Mouse (Mus musculus) kidney, embryonic 16.5 days (tissue): ENCODE data around the gene Kalrn. TPM values are rescaled to one million over a fixed set of nuclear protein-coding genes. Genes with fewer than 3 reads are reported as not detected.

Experiments
- ATAC-seq: fragments of 200-750 bp; cut with Nextera tagmentation; 2 replicates; pipeline ENCODE4 v1.8.0; 2017; ENCODE audit warnings: moderate TSS enrichment; ENCODE audit not compliant: low FRiP score, low TSS enrichment
- H3K27ac ChIP-seq: fragments of 300-500 bp; sonication (generic); 2 replicates; pipeline ENCODE4 v1.5.1; 2014; ENCODE audit warnings: low read length
- H3K27me3 ChIP-seq: fragments of 300-500 bp; sonication (generic); 2 replicates; pipeline ENCODE4 v1.6.1; 2014; ENCODE audit warnings: low read length, control low read depth, mixed read lengths; ENCODE audit not compliant: insufficient read depth
- H3K36me3 ChIP-seq: fragments of 300-500 bp; sonication (generic); 2 replicates; pipeline ENCODE4 v1.6.1; 2014; ENCODE audit warnings: low read length, control low read depth, mixed read lengths; ENCODE audit not compliant: insufficient read depth
- H3K4me1 ChIP-seq: fragments of 300-500 bp; sonication (generic); 2 replicates; pipeline ENCODE4 v1.6.1; 2014; ENCODE audit warnings: low read length, control low read depth, mixed read lengths; ENCODE audit not compliant: insufficient read depth
- H3K4me2 ChIP-seq: fragments of 300-500 bp; sonication (generic); replicated peaks from 2 replicates; pipeline ENCODE4 v1.6.1; 2014; ENCODE audit warnings: low read depth, low read length
- H3K4me3 ChIP-seq: fragments of 300-500 bp; sonication (generic); 2 replicates; pipeline ENCODE4 v1.5.1; 2014; ENCODE audit warnings: mild to moderate bottlenecking, low read length
- H3K9ac ChIP-seq: fragments of 300-500 bp; sonication (generic); replicated peaks from 2 replicates; pipeline ENCODE4 v1.6.1; 2014; ENCODE audit warnings: low read length
- H3K9me3 ChIP-seq: fragments of 300-500 bp; sonication (generic); 2 replicates; pipeline ENCODE4 v1.6.1; 2016; ENCODE audit warnings: low read length, control low read depth
- WGBS: fragments of 180-500 bp; shearing (Covaris S2); extraction: QIAGEN DNeasy Blood & Tissue Kit; methylation state at CpG from one replicate; pipeline ENCODE4 v1.1.7; 2014; 5-methylcytosine and 5-hydroxymethylcytosine counted together
- polyA plus RNA-seq: library from polyadenylated mRNA; unstranded; fragments of >200 nt; fragmentation: Nextera tagmentation; extraction: Ambion mirVana; gene quantifications from 2 replicates; pipeline ENCODE4 v1.2.1, GENCODE M21; 2015

The Kalrn gene
- polyA plus RNA-seq, 1 experiment from 2014 or later = 15.2 TPM

DNA sequence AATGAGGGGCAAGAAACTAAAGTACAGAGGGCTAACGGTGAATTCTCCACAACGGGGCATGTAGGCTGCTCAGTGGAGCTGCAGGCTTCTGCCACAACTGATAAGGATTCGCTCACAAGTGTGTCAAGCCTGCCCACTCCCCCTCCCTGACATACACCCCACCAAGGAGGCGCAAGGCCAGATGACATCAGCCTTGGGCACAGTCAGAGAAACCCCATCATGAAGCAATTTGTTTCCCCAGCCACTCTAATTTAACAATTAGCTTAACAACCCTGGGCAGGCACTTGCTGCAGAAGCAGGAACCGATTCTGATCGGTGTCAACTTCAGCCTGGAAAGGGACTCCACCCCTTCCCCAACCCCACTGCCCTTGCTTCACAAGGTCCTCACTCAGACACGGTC, 38.2 kb downstream of the Kalrn start:
- 41% methylated on average over 7 of the region's 7 CpGs for WGBS
- H3K4me1 ChIP-seq = peaks cover 14% of the 10 kb centered on the region
- no peak for ATAC-seq

DNA sequence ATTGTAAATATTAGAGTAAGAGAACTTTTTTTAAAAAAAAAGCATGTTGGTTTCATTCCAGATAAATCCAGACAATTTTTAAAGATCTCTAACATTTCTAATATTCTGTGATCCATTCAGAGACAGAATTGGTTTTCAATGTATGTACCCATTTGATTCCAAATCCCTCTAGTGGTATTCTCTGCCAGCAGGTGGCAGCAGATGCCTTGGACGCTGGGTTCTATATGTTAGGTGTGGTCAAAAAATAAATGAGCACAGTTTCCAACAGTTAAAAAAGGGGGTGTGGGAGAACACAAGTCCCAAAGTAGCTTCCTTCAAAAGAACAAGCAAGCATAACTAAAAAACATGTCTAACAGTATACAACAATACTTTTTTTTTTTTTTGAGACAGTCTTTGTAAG, 41.8 kb downstream of the Kalrn start:
- ATAC-seq = no peak

More for the DNA sequence above, 38.2 kb downstream of the Kalrn start:
- H3K9me3 ChIP-seq = no peaks in the 10 kb centered on the region
- no peak overlapping the region for H3K4me2 ChIP-seq
- no peak overlapping the region for H3K4me3 ChIP-seq
- no peak overlapping the region for H3K27ac ChIP-seq
- H3K27me3 ChIP-seq = no peaks in the 10 kb centered on the region
- 0 out of 2 replicates have a peak overlapping the region, but pooled peaks have one; percentile 25 for H3K9ac ChIP-seq
- H3K36me3 ChIP-seq = no peaks in the 10 kb centered on the region

DNA sequence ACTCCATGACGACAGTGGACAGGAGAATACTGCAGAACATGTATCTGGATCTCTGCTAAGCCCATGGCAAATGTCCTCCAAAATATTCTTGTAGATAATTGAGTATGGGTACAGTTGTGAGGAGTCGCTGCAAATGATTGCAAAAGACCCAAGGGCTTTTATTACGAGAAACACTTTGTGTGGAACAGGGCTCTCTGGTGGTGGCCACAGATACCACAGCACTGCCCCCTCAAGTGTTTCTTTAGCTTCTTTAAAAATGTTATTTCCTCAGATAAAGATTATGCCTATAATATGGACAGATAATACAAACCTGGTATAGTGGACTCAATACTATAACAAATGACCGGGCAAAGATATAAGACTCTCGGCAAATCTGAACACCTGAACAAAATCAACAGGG, 43.3 kb downstream of the Kalrn start:
- H3K36me3 ChIP-seq = no peaks in the 10 kb centered on the region
- H3K4me3 ChIP-seq = no peak overlapping the region
- no peak overlapping the region for H3K27ac ChIP-seq
- H3K4me1 ChIP-seq = peaks cover 14% of the 10 kb centered on the region
- no peak overlapping the region for H3K9ac ChIP-seq
- ATAC-seq = no peak
- 89% methylated on average over 5 of the region's 5 CpGs for WGBS
- H3K4me2 ChIP-seq = no peak overlapping the region
- no peaks in the 10 kb centered on the region for H3K9me3 ChIP-seq
- no peaks in the 10 kb centered on the region for H3K27me3 ChIP-seq

More for the DNA sequence above, 41.8 kb downstream of the Kalrn start:
- no peaks in the 10 kb centered on the region for H3K36me3 ChIP-seq
- no peak overlapping the region for H3K27ac ChIP-seq
- H3K4me3 ChIP-seq = no peak overlapping the region
- H3K27me3 ChIP-seq = no peaks in the 10 kb centered on the region
- H3K9me3 ChIP-seq = no peaks in the 10 kb centered on the region
- H3K4me2 ChIP-seq = no peak overlapping the region
- no peak overlapping the region for H3K9ac ChIP-seq
- WGBS = 0% methylated on average over 1 of the region's 1 CpGs
- peaks cover 25% of the 10 kb centered on the region for H3K4me1 ChIP-seq

DNA sequence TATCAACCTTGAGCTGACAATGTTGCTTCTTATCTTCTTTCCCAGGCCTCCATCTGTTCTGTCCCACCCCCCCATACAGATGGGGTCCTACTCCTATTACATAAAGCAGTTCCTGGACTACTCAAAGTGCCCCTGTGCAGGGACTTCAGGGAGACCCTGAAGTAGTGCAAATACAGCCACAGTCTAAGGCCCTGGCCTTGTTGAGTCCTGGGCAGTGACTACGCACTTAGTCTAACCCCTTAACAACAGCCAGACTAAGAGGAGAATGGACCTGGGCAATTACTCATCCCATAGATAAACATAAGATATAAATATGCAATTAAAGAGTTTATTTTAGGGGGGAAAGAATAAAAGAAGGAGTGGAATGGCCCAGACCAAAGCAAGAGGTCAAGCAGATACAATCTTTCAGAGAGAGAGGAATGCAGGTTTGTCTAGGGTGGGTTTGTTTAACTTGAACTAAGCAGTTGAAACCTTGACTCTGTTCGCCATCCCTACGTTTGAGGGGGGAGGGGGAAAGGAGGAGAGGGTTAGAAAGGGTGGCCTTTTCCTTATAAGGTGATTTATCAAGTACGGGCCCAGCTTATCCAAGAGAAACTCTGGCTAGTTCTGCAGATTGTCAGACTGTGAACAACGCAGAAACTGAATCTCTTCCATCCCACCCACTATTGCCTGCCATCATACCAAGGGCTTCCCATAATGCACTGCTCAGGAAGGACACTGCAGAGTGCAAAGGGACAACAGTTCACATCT, 44.9 kb downstream of the Kalrn start:
- H3K27ac ChIP-seq = no peak overlapping the region
- no peak overlapping the region for H3K4me3 ChIP-seq
- ATAC-seq = 0 out of 2 replicates have a peak, but pooled peaks have one; percentile 35

DNA sequence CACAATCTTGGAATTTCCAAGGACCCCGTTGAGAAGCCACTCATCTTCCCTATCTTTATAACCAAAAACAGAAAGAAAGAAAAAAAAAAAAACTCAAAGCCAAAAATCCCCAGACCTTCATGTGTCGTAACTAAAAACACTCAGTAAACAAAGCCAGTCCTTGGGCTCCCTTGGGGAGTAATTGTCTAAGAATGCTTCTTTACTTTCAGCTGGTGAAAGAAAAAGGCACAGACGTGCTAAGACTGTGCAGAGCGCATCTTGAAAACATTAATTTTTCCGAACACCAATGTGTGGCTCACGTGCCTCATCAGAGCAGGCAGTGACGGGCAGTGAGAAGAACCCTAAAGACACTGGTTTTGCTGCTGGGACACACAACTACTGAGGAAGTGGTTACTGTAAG, 47.0 kb downstream of the Kalrn start:
- no peaks in the 10 kb centered on the region for H3K36me3 ChIP-seq
- H3K4me3 ChIP-seq = no peak overlapping the region
- no peaks in the 10 kb centered on the region for H3K27me3 ChIP-seq
- ATAC-seq = no peak
- H3K9me3 ChIP-seq = no peaks in the 10 kb centered on the region
- peaks cover 11% of the 10 kb centered on the region; the same call in 1 of the 2 replicates for H3K4me1 ChIP-seq
- H3K9ac ChIP-seq = no peak overlapping the region
- H3K4me2 ChIP-seq = no peak overlapping the region
- no peak overlapping the region for H3K27ac ChIP-seq
- WGBS = 87% methylated on average over 7 of the region's 7 CpGs

More for the DNA sequence above, 44.9 kb downstream of the Kalrn start:
- Histone ChIP-seq H3K27me3 (no peaks in the 10 kb centered on the region), H3K4me1 (peaks cover 11% of the 10 kb centered on the region; the same call in 1 of the 2 replicates), H3K4me2 (no peak overlapping the region), H3K9ac (no peak overlapping the region), H3K36me3 (no peaks in the 10 kb centered on the region), H3K9me3 (no peaks in the 10 kb centered on the region)
- WGBS = 33% methylated on average over 5 of the region's 5 CpGs

DNA sequence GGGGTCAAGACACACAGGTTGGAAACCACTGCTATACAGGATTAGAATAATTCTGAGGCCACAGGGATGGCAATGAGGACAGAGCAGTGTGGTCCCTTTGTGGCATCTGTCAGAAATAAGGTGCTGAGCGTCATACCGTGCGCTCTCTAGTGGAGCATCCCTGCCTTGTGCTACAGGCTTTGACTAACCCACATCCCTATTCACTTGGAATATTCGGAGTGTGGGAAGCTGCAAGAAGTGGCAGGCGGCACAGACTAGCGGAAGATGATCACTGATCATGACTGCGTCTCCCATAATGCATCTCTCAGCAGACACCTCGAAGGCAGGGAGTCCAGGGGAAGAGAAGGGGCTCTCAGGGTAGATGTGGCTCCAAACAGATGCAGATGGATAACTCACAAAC, 47.5 kb downstream of the Kalrn start:
- no peaks in the 10 kb centered on the region for H3K9me3 ChIP-seq
- no peaks in the 10 kb centered on the region for H3K36me3 ChIP-seq
- no peak overlapping the region for H3K4me3 ChIP-seq
- H3K27me3 ChIP-seq = no peaks in the 10 kb centered on the region
- H3K9ac ChIP-seq = no peak overlapping the region
- no peak overlapping the region for H3K4me2 ChIP-seq
- ATAC-seq = no peak
- peaks cover 11% of the 10 kb centered on the region; the same call in 1 of the 2 replicates for H3K4me1 ChIP-seq
- H3K27ac ChIP-seq = no peak overlapping the region
- 76% methylated on average over 8 of the region's 8 CpGs for WGBS

DNA sequence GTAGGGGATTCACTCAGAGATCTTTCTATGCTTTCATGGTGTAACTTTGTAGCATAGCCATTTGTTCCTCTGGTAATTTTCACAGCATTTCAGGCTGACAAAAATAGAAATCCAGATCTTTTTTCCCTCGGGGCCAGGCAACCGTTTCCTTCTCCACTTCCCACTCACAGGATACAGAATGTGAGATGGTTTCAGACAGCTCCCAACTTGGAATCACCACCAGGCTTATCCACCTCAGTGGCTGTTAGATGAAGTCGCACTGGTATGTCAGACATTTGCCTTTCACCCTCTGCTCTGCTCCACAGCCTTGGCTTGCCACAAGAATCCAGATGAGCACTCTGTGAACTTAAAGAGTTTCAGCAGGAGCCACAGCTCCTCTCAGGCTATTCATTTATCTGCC, 48.1 kb downstream of the Kalrn start:
- Histone ChIP-seq H3K27me3 (no peaks in the 10 kb centered on the region), H3K4me1 (peaks cover 11% of the 10 kb centered on the region; the same call in 1 of the 2 replicates), H3K27ac (no peak overlapping the region), H3K9me3 (no peaks in the 10 kb centered on the region), H3K4me3 (no peak overlapping the region), H3K4me2 (no peak overlapping the region), H3K9ac (no peak overlapping the region), H3K36me3 (no peaks in the 10 kb centered on the region)
- no peak for ATAC-seq
- WGBS = 31% methylated on average over 3 of the region's 3 CpGs

DNA sequence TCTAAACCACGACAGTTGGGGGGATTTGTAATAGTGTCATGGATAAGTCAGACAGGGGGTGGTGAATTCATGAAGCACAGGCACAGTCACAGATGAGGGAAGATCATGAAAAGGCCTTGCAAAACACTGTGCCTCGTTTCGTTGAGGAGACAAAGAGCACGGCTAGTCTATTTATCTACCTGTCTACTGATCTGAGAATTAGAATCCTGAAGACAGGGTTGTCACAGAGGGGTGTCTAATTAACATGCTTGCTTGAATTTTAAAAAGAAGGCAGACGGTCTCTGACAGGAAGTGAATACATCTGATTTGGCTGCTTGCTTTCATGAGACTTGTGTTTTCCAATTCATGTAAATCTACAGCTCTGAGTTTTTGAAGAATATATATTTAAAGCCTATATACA, 52.3 kb downstream of the Kalrn start:
- Histone ChIP-seq H3K27ac (no peak overlapping the region), H3K36me3 (no peaks in the 10 kb centered on the region), H3K27me3 (no peaks in the 10 kb centered on the region), H3K4me2 (no peak overlapping the region), H3K4me3 (no peak overlapping the region), H3K4me1 (0 out of 2 replicates have a peak, but pooled peaks cover 4% of the 10 kb centered on the region), H3K9ac (no peak overlapping the region), H3K9me3 (no peaks in the 10 kb centered on the region)
- no peak for ATAC-seq
- WGBS = 70% methylated on average over 5 of the region's 5 CpGs

DNA sequence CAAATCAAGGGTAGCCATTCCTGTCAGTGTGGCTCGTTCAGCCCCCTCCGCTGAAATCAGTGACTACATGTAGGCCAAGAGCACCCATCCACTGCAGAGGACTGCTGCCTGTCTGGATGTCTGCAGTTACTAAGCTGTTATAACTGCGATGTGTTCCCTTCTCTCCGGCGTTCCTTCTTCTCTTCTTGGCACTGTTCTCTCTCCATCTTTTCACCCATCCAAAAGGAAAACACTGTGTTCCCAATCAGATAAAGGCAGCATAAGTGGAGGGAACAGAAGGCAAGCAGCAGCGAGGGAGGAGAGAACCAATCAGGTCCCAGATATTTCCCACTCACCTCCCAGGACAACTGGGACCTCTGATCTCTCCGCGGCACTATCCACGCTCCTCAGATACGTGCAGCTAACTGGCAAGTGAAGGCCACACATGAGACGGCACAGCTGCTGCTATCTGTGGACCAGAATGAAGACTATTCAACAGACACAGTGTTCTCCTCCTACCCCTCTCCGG, 56.4 kb downstream of the Kalrn start:
- no peak overlapping the region for H3K4me3 ChIP-seq
- peaks cover 13% of the 10 kb centered on the region for H3K4me1 ChIP-seq
- no peaks in the 10 kb centered on the region for H3K36me3 ChIP-seq
- no peaks in the 10 kb centered on the region for H3K9me3 ChIP-seq
- no peak overlapping the region for H3K27ac ChIP-seq
- no peaks in the 10 kb centered on the region for H3K27me3 ChIP-seq
- ATAC-seq = no peak
- H3K4me2 ChIP-seq = no peak overlapping the region
- WGBS = 69% methylated on average over 12 of the region's 12 CpGs
- no peak overlapping the region for H3K9ac ChIP-seq

DNA sequence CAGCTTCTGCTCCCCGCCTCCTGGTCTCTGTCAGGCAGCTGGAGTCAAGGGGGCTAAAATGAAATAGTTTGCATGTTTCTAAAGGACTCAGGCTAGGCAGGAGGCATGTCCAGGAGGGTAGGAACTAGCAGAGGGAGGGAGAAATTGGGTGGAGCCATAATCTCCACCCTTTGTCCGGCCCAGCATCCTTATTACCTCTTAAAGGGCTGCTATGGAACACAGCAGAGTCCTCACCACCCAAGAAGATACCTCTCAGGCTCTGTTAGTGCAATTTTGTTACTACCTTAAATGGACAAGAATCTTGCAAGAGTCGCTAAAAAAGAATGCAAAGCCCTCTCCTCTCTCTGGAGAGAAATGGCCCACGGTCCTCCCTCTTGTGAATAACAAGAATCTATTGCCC, 57.8 kb downstream of the Kalrn start:
- no peak overlapping the region for H3K4me3 ChIP-seq
- no peaks in the 10 kb centered on the region for H3K9me3 ChIP-seq
- ATAC-seq = no peak
- no peak overlapping the region for H3K4me2 ChIP-seq
- peaks cover 13% of the 10 kb centered on the region for H3K4me1 ChIP-seq
- WGBS = 80% methylated on average over 4 of the region's 4 CpGs
- H3K36me3 ChIP-seq = no peaks in the 10 kb centered on the region
- H3K27ac ChIP-seq = no peak overlapping the region
- no peaks in the 10 kb centered on the region for H3K27me3 ChIP-seq
- no peak overlapping the region for H3K9ac ChIP-seq
